Mouse (Mus musculus): ENCODE measurements around the gene Sox3.

DNA sequence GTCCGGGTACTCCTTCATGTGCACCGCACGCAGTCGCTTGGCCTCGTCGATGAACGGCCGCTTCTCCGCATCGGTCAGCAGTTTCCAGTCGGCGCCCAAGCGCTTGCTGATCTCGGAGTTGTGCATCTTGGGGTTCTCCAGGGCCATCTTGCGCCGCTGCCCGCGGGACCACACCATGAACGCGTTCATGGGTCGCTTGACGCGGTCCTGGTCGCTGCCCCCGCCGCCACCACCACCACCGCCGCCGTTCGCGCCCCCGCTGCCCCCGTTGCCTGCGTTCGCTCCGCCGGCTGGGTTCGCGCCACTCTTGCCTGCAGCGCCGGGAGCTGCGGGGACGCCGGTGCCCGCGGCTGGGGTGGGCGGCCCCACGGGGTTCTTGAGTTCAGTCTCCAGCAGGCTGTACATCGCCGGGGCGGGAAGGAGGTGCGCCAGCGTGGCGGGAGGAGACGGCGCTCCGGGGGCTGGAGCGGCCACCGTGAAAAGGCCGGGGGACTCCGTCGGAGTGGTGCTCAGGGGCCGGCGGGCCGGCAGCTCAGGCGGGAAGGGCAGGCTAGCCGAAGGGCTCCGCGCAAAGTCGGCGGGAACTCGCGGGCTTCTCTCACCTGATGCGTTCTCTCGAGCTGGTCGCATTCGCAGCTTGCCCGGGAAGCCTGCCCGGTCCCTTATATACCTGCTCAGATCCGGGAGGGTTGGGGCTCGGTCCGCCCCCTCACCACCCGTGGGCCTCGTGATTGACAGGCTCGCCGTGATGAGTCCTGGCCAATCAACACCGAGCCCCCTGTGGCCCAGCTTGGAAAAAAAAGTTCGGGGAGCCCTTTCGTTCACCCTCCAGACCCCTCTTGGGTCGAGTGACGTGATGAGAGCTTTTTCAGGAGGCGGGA, at the start of gene Sox3:
- TF ChIP-seq CTCF (IDR thresholded peaks at IDR 0.05; ENCODE audit: control insufficient read depth, insufficient read depth, insufficient replicate concordance, low read depth, low read length), result no peak
- TF ChIP-seq POLR2A (IDR thresholded peaks at IDR 0.05; ENCODE audit: control insufficient read depth, low read depth, low read length), result no peak

All from testis, adult 2 months (tissue).